Mouse (Mus musculus): ENCODE data around the gene Ddx50. TPM values are rescaled to one million over a fixed set of nuclear protein-coding genes. Genes with fewer than 3 reads are reported as not detected.
"Not testable (repeated sequence)": the region's sequence is repeated elsewhere in the genome, so short reads cannot be mapped to it uniquely, and the experiment has no call there.

Ddx50 gene
- polyA plus RNA-seq, 1 experiment, result 85.8 TPM

DNA sequence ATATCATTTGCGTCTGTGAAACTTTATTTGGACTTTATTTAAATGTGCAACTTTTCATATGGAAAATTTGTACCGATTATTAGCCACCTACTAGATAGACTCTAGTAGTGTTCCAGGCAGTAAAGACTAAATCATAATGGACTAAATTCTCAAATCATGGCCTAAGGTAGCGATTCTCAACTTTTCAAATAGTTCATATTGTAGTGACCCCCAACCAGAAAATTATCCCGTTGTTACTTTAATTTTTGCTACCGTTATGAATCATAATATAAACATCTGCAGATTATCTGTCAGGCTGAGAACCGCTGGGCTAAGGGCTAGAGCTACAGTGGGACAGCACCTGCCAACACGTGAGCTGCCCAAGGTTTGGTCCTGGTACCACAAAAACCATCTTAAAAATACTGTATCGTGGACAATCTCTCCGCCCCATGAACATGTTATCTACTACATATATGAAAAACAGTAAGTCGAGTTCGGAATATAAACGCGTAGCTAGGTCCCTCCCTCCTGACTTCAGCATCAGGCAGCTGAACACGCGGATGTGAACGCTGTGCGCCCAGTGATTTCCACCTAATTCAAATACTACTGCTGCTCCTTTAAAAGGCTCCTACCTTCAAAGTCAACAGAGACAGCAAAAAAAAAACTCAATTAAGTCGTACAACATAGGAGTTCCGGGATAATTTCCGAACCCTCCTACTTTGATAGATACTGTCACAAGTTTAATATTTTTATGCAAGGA is 49.8 kb downstream of the Ddx50 start:
- no peak for DNase-seq (ENCODE audit: low spot score)

DNA sequence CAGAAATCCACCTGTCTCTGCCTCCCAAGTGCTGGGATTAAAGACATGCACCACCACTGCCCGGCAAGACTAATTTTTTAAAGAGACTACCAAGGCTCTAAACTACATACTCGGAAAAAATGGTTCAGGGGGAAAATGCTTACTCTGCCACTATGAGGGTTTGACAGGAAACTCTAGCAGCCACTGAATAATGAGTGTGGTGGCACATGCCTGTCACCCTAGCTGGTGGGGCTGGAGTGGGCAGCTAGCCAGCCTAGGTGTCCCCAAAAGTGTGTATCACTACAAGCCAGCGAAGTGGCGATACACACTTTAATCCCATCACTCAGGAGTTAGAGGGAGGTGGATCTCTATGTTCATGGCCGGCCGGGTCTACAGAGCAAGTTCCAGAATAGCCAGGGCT is 51.0 kb downstream of the Ddx50 start:
- DNase-seq (ENCODE audit: low spot score), result no peak

DNA sequence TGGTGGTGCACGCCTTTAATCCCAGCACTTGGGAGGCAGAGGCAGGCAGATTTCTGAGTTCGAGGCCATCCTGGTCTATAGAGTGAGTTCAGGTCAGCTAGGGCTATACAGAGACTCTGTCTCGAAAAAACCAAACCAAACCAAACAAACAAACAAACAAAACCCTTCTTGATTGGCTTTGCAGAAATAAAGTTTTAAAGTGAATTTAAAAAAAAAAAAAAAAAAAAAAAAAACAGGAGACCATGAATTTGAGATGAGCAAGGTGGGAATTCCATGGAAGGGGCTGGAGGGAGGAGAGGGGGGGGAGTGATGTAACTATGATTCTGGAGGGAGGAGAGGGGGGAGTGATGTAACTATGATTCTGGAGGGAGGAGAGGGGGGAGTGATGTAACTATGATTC is 51.7 kb downstream of the Ddx50 start:
- DNase-seq (ENCODE audit: low spot score), result not testable (repeated sequence)

DNA sequence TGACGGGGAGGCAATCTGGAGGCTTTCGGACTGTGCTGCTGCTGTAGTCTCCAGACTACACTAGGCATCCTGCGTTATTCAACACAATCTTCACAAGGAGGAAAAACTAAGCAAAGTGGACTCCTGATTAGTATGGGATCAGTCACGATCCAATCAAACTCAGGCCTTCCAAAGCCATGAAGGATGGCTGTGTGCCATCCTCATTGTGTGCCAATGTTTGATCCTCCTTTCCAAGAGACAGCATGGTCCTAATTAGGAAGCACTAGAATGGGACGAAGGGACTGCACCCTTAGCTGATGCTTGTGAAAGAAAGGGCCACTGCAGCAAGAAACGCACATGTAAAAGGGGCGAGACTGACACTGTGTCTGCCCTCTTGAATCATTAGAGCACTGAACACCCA is 58.5 kb downstream of the Ddx50 start:
- no peak for DNase-seq (ENCODE audit: low spot score)

DNA sequence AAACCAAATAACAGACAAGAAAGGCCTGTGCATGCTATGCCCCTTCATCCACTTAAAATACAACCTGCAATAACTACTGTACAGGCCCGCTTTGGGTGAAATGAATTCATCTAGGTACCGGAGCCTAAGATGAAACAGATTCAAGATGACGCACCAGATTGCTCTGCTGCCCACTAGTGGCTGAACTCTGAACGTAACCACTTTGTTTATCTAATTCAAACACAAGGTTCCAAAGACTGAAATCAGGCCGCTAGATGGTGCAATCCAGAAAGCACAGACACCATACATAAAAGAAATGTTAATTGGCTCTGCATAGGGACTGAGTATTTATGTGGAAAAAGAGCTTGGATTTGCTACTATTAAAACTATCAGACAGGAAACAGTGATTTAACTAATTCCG is 60.8 kb downstream of the Ddx50 start:
- DNase-seq (ENCODE audit: low spot score), result no peak

DNA sequence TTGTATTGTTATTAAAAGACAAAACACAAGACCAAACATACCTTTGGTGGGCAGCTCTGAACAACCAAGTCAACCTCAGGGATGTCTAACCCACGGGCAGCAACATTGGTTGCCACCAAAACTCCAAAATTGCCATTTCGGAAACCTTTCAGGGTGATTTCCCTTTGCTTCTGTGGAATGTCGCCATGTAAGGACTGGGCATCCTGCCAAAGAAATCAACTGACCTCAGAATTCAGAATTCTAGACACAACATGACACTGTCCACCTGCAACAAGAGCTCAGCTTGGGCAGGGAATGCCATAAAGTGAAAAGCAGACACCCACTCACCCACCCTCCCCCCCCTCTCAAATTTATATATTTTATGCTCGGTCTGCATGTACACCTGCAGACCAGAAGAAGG is 62.4 kb downstream of the Ddx50 start:
- no peak for DNase-seq (ENCODE audit: low spot score)

DNA sequence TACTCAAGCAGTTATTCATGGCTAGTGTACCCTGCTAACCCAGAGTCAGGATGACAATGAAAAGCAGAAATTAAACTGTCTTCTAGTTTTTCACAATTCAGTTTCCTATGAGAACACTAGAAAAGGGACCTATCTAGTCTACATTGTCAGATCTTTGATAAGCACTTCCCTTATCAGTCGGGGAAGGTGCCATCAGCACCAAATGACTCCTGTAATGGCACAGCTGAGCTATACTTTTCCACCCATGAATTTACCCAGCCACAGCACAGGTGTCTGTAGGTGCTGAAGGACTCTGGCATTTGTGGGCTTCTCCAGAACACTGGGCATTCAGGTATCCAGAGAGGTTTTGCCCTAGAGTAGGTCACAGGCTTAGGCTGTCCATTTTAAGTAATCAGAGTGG is 67.8 kb downstream of the Ddx50 start:
- DNase-seq (ENCODE audit: low spot score), result no peak

DNA sequence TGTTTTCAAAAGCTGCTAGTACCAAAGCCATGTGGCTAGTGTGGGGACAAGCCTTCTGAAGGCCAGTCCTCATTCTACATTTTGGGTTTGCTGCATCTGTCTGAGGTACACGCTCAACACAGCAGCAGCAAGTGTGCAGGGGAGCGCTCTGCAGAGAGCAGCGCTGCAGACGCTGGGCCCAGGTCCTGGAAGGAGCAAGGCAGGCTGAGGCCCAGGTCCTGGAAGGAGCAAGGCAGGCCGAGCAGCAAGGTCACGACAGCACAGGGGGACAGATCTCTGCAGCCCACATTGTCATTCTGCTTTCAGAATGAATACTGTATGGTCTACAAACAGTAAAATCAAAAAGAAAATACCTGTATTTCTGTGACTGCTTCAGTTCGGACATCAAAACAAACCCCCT is 68.3 kb downstream of the Ddx50 start:
- no peak for DNase-seq (ENCODE audit: low spot score)

DNA sequence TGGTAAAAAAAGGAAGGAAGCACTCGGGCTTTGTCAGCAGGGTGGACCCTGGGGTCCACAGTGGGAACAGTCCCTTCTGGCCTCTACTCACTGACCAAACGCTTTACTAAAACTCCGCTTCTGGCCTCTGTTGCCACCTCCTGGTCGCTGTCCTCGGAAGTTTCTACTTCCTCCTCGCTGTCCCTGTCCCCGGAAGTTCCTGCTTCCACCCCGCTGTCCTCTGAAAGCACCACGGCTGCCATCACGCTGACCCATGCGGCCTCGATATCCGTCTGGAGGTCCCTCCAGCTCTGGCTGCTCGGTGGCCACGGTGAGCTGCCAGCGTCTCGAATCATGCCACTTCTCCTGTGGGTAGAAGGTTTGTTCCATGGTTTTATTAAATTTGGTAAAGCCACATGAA is 68.8 kb downstream of the Ddx50 start:
- DNase-seq (ENCODE audit: low spot score), result no peak

DNA sequence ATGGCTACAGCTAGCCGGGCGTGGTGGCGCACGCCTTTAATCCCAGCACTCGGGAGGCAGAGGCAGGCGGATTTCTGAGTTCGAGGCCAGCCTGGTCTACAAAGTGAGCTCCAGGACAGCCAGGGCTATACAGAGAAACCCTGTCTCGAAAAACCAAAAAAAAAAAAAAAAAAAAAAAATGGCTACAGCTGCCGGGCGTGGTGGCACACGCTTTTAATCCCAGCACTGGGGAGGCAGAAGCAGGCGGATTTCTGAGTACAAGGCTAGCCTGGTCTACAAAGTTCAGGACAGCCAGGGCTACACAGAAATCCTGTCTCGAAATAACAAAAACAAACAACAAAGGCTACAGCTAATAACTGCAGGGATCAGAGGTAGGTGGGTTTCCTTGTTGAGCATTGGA is 71.9 kb downstream of the Ddx50 start:
- not testable (repeated sequence) for DNase-seq (ENCODE audit: low spot score)

DNA sequence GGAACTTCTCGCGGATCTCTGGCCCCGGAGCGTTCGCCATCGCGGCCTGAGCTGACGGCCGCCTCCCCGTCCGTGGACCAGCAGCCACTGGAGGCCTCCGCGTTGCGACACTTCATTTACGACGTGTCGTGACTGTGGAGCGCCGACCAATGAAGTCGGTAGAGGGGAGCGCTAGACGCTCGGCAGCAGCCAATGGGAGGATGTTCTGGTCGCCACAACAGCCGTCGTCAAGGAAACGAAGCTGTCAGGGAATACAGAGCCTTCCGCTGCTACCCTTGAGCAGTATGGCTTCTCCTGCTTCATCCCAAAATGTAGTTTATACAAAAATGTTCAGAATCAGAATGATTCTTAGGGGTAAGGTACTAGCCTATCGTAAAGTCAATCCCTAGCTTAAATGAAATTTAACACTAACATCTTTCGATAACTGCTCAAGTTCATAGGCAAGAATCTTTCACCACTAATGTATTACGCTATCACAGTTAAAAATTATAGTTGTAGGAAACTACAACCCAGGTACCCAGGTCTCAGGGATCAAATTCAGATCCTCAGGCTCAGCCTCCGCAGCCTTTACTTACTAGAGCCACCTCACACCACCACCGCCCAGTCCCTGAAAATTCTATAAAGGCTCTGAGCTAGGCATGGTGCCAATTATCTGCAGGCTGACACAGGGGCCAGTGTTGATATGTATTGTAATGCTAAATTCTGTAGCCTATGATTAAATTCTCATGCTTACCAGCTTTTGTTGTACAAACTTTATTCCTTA is 72.5 kb downstream of the Ddx50 start, which contains the start of gene Kif1bp:
TSS of gene Kif1bp (minus strand) at position 120 of the 763 bp plus-strand sequence.
- DNase-seq (ENCODE audit: low spot score), result peak; percentile 90

DNA sequence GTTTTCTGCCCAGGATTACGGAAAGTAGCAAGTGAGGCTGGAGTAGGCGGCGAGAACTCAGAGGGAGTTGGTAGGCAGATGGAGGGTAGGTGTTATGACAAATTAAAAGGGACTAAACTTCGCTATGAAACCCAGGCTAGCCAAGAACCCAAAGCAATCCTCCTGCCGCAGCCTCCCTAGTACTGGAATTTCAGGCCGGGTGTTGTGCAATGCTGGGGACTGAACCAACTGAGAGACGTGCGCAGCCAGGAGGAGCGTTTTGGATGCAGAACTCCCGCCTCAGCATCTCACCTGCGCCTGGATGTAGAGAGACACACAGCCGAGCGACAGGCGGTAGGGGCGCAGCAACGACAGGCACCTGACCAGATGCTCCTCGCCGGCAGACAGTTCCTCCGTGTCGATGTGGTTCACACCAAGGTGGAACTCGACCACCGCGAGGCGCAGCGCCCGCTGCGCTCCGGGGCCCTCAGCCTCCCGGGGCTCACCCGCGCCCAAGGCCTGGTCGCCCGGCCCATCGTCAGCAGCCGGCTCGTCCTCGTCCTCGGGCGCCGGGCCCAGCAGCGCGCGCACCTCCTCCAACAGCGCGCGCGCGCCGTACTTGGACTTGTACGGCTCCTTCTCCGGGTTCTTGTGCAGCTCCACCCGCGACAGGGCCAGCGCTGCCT is 73.2 kb downstream of the Ddx50 start:
- DNase-seq (ENCODE audit: low spot score), result no peak

DNA sequence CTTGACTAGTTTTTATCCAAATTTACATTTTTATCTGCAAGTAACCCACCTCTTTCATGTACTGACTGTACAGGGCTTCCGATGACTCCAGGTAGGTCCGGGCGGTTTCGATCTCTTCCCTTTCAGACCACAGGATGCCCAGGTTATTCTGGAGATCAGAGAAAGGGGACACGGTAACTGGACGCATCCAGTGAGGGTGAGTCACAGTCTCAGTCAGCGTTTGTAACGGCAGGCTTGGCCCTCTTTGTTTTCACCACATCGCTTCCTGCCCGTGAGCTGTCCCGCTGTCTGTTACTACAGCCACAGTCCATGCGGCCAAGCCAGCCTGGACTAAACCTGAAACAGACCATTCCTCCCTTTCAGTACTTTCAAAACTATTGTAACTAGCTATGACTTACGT is 76.0 kb downstream of the Ddx50 start:
- DNase-seq (ENCODE audit: low spot score), result no peak

DNA sequence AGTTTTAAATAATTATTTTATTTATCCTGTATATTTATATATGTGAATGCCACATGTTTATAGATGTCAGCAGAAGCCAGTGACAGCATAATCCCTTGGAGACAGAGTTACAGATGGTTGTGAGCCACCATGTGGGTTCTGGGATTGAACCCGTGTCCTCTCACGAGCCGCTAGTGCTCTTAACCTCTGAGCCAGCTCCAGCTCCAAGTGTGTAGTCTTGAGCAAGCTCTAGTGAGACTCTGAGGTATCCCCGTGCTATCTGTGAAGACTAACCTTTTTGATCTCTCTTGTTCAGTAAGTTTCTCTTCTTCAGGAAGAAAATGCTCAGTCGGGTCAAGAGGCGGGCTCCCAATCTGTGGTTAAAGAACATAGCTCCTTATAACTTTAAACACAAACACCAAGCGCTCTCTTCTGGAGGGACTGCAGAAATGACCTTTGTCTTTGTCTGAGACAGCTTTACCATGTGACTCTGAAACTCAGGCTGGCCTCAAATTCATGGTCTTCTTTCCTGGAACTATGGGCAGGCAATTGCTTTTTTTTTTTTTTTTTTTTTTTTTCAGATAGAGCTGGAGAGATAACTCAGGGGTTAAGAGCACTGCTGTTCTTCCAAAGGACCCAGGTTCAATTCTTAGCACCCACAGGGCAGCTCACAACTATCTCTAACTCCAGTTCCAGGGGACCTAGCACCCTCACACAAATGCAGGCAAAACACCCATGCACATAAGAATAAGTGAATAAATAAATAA is 80.7 kb downstream of the Ddx50 start:
- no peak for DNase-seq (ENCODE audit: low spot score)

DNA sequence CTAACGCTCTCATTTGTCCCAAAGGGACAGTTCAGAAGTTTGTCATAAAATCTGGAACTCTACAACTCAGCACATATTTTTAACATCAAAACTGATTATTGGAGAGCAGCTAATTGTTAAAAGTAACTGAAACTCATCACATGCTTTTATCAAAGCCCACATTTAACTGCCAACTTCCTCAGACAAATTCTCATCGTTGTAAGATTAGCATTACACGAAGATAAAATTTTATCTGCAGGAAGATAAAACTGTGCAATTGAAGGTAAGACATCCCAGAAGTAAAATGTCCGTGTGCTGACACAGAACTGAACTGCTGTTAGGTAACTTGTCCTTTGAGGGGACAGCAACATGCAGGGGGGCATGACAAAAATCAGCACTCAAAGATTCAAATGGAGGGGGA is 82.2 kb downstream of the Ddx50 start:
- DNase-seq (ENCODE audit: low spot score), result no peak

Other genes with a start within 250 kb of the Ddx50 start
- 0.14 and 0.15 TPM in 2 replicates for gene Hkdc1, start 228.7 kb downstream of the Ddx50 start, polyA plus RNA-seq (2012; rRNA removed)
- 0.06 and 0.08 TPM in 2 replicates for gene 4930507D05Rik, start 201.7 kb downstream of the Ddx50 start, polyA plus RNA-seq (2012; rRNA removed)
- 20.0 and 21.3 TPM in 2 replicates for gene Supv3l1, start 201.5 kb downstream of the Ddx50 start, polyA plus RNA-seq (2012; rRNA removed)
- gene Vps26a, start 164.4 kb downstream of the Ddx50 start, polyA plus RNA-seq (2012; rRNA removed), result 49.9 and 50.6 TPM in 2 replicates
- 20.3 and 24.9 TPM in 2 replicates for gene Srgn, start 123.8 kb downstream of the Ddx50 start, polyA plus RNA-seq (2012; rRNA removed)
- gene Kif1bp, start 72.8 kb downstream of the Ddx50 start, polyA plus RNA-seq (2012; rRNA removed), result 31.4 and 34.4 TPM in 2 replicates
- gene Ddx21, start 48.9 kb downstream of the Ddx50 start, polyA plus RNA-seq (2012; rRNA removed), result 33.3 and 37.3 TPM in 2 replicates
- gene Stox1, start 74.9 kb upstream of the Ddx50 start, polyA plus RNA-seq (2012; rRNA removed), result 0.74 and 0.87 TPM in 2 replicates
- 28.5 and 33.3 TPM in 2 replicates for gene Ccar1, start 141.1 kb upstream of the Ddx50 start, polyA plus RNA-seq (2012; rRNA removed)

All from urinary bladder, adult 2 months (tissue).